In genomic region chr7:25279861-25280791, GRCm38 (mm10) we compare ENCODE assay signal across 8 mouse cellular contexts. TPM values are rescaled to one million over a fixed set of nuclear protein-coding genes. Genes with fewer than 3 reads are reported as not detected.
DNase-seq lines count a peak whose midpoint lies in the region; ATAC-seq and TF ChIP-seq lines count a peak whose summit lies in the region.

No protein-coding gene starts in this region.

- peaks cover 9% of the 10 kb centered on the region for H3K36me3 ChIP-seq in forebrain, embryonic 13.5 days (ENCODE audit: poor library complexity, severe bottlenecking)
- H3K36me3 ChIP-seq in hindbrain, embryonic 11.5 days (ENCODE audit: control insufficient read depth, insufficient read depth, low read length) = no peaks in the 10 kb centered on the region
- H3K36me3 ChIP-seq in limb, embryonic 13.5 days = peaks cover 9% of the 10 kb centered on the region
- H3K36me3 ChIP-seq in midbrain, embryonic 14.5 days (ENCODE audit: control insufficient read depth, insufficient read depth, low read length) = peaks cover 6% of the 10 kb centered on the region

- no peaks in the 10 kb centered on the region for H3K27me3 ChIP-seq in forebrain, embryonic 13.5 days
- no peaks in the 10 kb centered on the region for H3K27me3 ChIP-seq in hindbrain, embryonic 11.5 days (ENCODE audit: control insufficient read depth, insufficient read depth, low read length)
- H3K27me3 ChIP-seq in limb, embryonic 13.5 days = no peaks in the 10 kb centered on the region
- H3K27me3 ChIP-seq in midbrain, embryonic 14.5 days (ENCODE audit: control insufficient read depth, insufficient read depth, low read length) = no peaks in the 10 kb centered on the region

- ATAC-seq in forebrain, embryonic 13.5 days = peak; percentile 9; the same call in 1 of the 2 replicates
- peak; percentile 2; the same call in 1 of the 2 replicates for ATAC-seq in hindbrain, embryonic 11.5 days (ENCODE audit: low FRiP score)
- ATAC-seq in limb, embryonic 13.5 days (ENCODE audit: low FRiP score, low read depth) = peak; percentile 51
- ATAC-seq in midbrain, embryonic 14.5 days (ENCODE audit: low FRiP score, low TSS enrichment) = no peak

- TF ChIP-seq POLR2A in bone marrow, adult 2 months (IDR thresholded peaks at IDR 0.05; ENCODE audit: borderline replicate concordance, control insufficient read depth, low read depth, low read length) = no peak

- no peaks in the 10 kb centered on the region for H3K9me3 ChIP-seq in forebrain, embryonic 13.5 days (replicated peaks)
- H3K9me3 ChIP-seq in hindbrain, embryonic 11.5 days (ENCODE audit: control insufficient read depth, low read length) = no peaks in the 10 kb centered on the region
- H3K9me3 ChIP-seq in limb, embryonic 13.5 days = no peaks in the 10 kb centered on the region
- H3K9me3 ChIP-seq in midbrain, embryonic 14.5 days (ENCODE audit: control insufficient read depth, low read length) = no peaks in the 10 kb centered on the region

- H3K27ac ChIP-seq in bone marrow, adult 2 months (ENCODE audit: control insufficient read depth, insufficient read depth, low read depth, low read length, poor library complexity) = peak overlapping the region; percentile 87
- peak overlapping the region; percentile 100 for H3K27ac ChIP-seq in forebrain, embryonic 13.5 days
- peak overlapping the region; percentile 99 for H3K27ac ChIP-seq in hindbrain, embryonic 11.5 days (ENCODE audit: low read depth, low read length)
- peak overlapping the region; percentile 100 for H3K27ac ChIP-seq in limb, embryonic 13.5 days
- H3K27ac ChIP-seq in midbrain, embryonic 14.5 days (replicated peaks; ENCODE audit: low read depth, low read length) = peak overlapping the region; percentile 99

- 5% methylated on average over 6 of the region's 6 CpGs for WGBS in bone marrow, adult 2 months
- 0% methylated on average over 6 of the region's 6 CpGs for WGBS in forebrain, embryonic 13.5 days
- 2% methylated on average over 6 of the region's 6 CpGs for WGBS in hindbrain, embryonic 11.5 days
- 0% methylated on average over 6 of the region's 6 CpGs for WGBS in limb, embryonic 13.5 days
- 0% methylated on average over 6 of the region's 6 CpGs for WGBS in midbrain, embryonic 14.5 days

- peaks cover 14% of the 10 kb centered on the region for H3K4me1 ChIP-seq in bone marrow, adult 2 months (ENCODE audit: control insufficient read depth, insufficient read depth, low read length)
- peaks cover 66% of the 10 kb centered on the region for H3K4me1 ChIP-seq in forebrain, embryonic 13.5 days
- peaks cover 39% of the 10 kb centered on the region for H3K4me1 ChIP-seq in hindbrain, embryonic 11.5 days (replicated peaks; ENCODE audit: control insufficient read depth, insufficient read depth, low read length)
- peaks cover 70% of the 10 kb centered on the region for H3K4me1 ChIP-seq in limb, embryonic 13.5 days
- peaks cover 57% of the 10 kb centered on the region for H3K4me1 ChIP-seq in midbrain, embryonic 14.5 days (ENCODE audit: control insufficient read depth, insufficient read depth, low read length)

- H3K9ac ChIP-seq in forebrain, embryonic 13.5 days = peak overlapping the region; percentile 85
- peak overlapping the region; percentile 81 for H3K9ac ChIP-seq in hindbrain, embryonic 11.5 days (ENCODE audit: low read depth, low read length)
- peak overlapping the region; percentile 70 for H3K9ac ChIP-seq in limb, embryonic 13.5 days
- H3K9ac ChIP-seq in midbrain, embryonic 14.5 days (replicated peaks; ENCODE audit: low read length) = peak overlapping the region; percentile 81

- DNase-seq in right cerebral cortex, adult 18-20 months = peak; percentile 32
- no peak for DNase-seq in right cerebral cortex, postnatal 36 days (ENCODE audit: low spot score in 2 of 2)
- DNase-seq in hindbrain, embryonic 11.5 days (ENCODE audit: low spot score) = peak; percentile 46
- peak; percentile 65 for DNase-seq in midbrain, embryonic 14.5 days
- no peak for DNase-seq in ovary, adult 18-20 months (ENCODE audit: low spot score)

- no peak for TF ChIP-seq CTCF in bone marrow, adult 2 months (IDR thresholded peaks at IDR 0.05; ENCODE audit: control insufficient read depth, insufficient read depth, low read length)

- H3K4me2 ChIP-seq in forebrain, embryonic 13.5 days = peak overlapping the region; percentile 81
- peak overlapping the region; percentile 98 for H3K4me2 ChIP-seq in hindbrain, embryonic 11.5 days (replicated peaks; ENCODE audit: low read depth, low read length)
- H3K4me2 ChIP-seq in limb, embryonic 13.5 days (replicated peaks) = peak overlapping the region; percentile 82
- H3K4me2 ChIP-seq in midbrain, embryonic 14.5 days (ENCODE audit: low read length) = peak overlapping the region; percentile 83

- H3K4me3 ChIP-seq in bone marrow, adult 2 months (replicated peaks; ENCODE audit: control insufficient read depth, low read depth, low read length) = peak overlapping the region; percentile 76
- H3K4me3 ChIP-seq in forebrain, embryonic 13.5 days = peak overlapping the region; percentile 76
- peak overlapping the region; percentile 60 for H3K4me3 ChIP-seq in hindbrain, embryonic 11.5 days (ENCODE audit: low read depth, low read length)
- peak overlapping the region; percentile 85 for H3K4me3 ChIP-seq in limb, embryonic 13.5 days
- H3K4me3 ChIP-seq in midbrain, embryonic 14.5 days (replicated peaks; ENCODE audit: low read depth, low read length) = peak overlapping the region; percentile 63

RNA-seq across cellular contexts. Expression of gene Cic, which starts 12.6 kb away (rescaled TPM):
- 174 and 292 TPM in 2 replicates for polyA plus RNA-seq in bone marrow, adult 2 months (2011; ENCODE audit: insufficient read depth, insufficient read length, low replicate concordance, missing spikeins)
- 45.9 and 47.0 TPM in 2 replicates for polyA plus RNA-seq in forebrain, embryonic 13.5 days (2015; fragmentation: Nextera tagmentation; extraction: Ambion mirVana)
- 25.4 and 39.0 TPM in 2 replicates for polyA plus RNA-seq in hindbrain, embryonic 11.5 days (2014; fragmentation: Nextera tagmentation; extraction: Ambion mirVana)
- 40.9 and 43.6 TPM in 2 replicates for polyA plus RNA-seq in limb, embryonic 13.5 days (2015; fragmentation: Nextera tagmentation; extraction: Ambion mirVana)
- polyA plus RNA-seq in midbrain, embryonic 14.5 days (2014; fragmentation: Nextera tagmentation; extraction: Ambion mirVana) = 47.3 and 52.0 TPM in 2 replicates

RNA-seq across cellular contexts. Expression of gene Pafah1b3, which starts 17.7 kb away (rescaled TPM):
- 31.5 and 46.4 TPM in 2 replicates for polyA plus RNA-seq in bone marrow, adult 2 months (2011; ENCODE audit: insufficient read depth, insufficient read length, low replicate concordance, missing spikeins)
- polyA plus RNA-seq in forebrain, embryonic 13.5 days (2015; fragmentation: Nextera tagmentation; extraction: Ambion mirVana) = 513 and 525 TPM in 2 replicates
- polyA plus RNA-seq in hindbrain, embryonic 11.5 days (2014; fragmentation: Nextera tagmentation; extraction: Ambion mirVana) = 335 and 344 TPM in 2 replicates
- 281 and 307 TPM in 2 replicates for polyA plus RNA-seq in limb, embryonic 13.5 days (2015; fragmentation: Nextera tagmentation; extraction: Ambion mirVana)
- 630 and 836 TPM in 2 replicates for polyA plus RNA-seq in midbrain, embryonic 14.5 days (2014; fragmentation: Nextera tagmentation; extraction: Ambion mirVana)

RNA-seq across cellular contexts. Expression of gene Prr19, which starts 21.1 kb away (rescaled TPM):
- polyA plus RNA-seq in bone marrow, adult 2 months (2011; ENCODE audit: insufficient read depth, insufficient read length, low replicate concordance, missing spikeins) = not detected in 2 replicates
- polyA plus RNA-seq in forebrain, embryonic 13.5 days (2015; fragmentation: Nextera tagmentation; extraction: Ambion mirVana) = 0.93 and 1.6 TPM in 2 replicates
- 0.86 and 1.3 TPM in 2 replicates for polyA plus RNA-seq in hindbrain, embryonic 11.5 days (2014; fragmentation: Nextera tagmentation; extraction: Ambion mirVana)
- polyA plus RNA-seq in limb, embryonic 13.5 days (2015; fragmentation: Nextera tagmentation; extraction: Ambion mirVana) = 0.91 and 1.1 TPM in 2 replicates
- polyA plus RNA-seq in midbrain, embryonic 14.5 days (2014; fragmentation: Nextera tagmentation; extraction: Ambion mirVana) = 3.0 and 3.2 TPM in 2 replicates

RNA-seq across cellular contexts. Expression of gene Tmem145, which starts 25.8 kb away (rescaled TPM):
- polyA plus RNA-seq in bone marrow, adult 2 months (2011; ENCODE audit: insufficient read depth, insufficient read length, low replicate concordance, missing spikeins) = not detected in 2 replicates
- polyA plus RNA-seq in forebrain, embryonic 13.5 days (2015; fragmentation: Nextera tagmentation; extraction: Ambion mirVana) = 14.1 and 16.4 TPM in 2 replicates
- 9.9 and 10.6 TPM in 2 replicates for polyA plus RNA-seq in hindbrain, embryonic 11.5 days (2014; fragmentation: Nextera tagmentation; extraction: Ambion mirVana)
- polyA plus RNA-seq in limb, embryonic 13.5 days (2015; fragmentation: Nextera tagmentation; extraction: Ambion mirVana) = 1.5 and 1.9 TPM in 2 replicates
- 68.6 and 77.8 TPM in 2 replicates for polyA plus RNA-seq in midbrain, embryonic 14.5 days (2014; fragmentation: Nextera tagmentation; extraction: Ambion mirVana)

RNA-seq across cellular contexts. Expression of gene Erf, which starts 29.6 kb away (rescaled TPM):
- polyA plus RNA-seq in bone marrow, adult 2 months (2011; ENCODE audit: insufficient read depth, insufficient read length, low replicate concordance, missing spikeins) = 6.8 and 14.6 TPM in 2 replicates
- 5.5 and 5.8 TPM in 2 replicates for polyA plus RNA-seq in forebrain, embryonic 13.5 days (2015; fragmentation: Nextera tagmentation; extraction: Ambion mirVana)
- 12.8 and 14.2 TPM in 2 replicates for polyA plus RNA-seq in hindbrain, embryonic 11.5 days (2014; fragmentation: Nextera tagmentation; extraction: Ambion mirVana)
- polyA plus RNA-seq in limb, embryonic 13.5 days (2015; fragmentation: Nextera tagmentation; extraction: Ambion mirVana) = 25.6 and 26.6 TPM in 2 replicates
- 2.2 and 4.8 TPM in 2 replicates for polyA plus RNA-seq in midbrain, embryonic 14.5 days (2014; fragmentation: Nextera tagmentation; extraction: Ambion mirVana)

Comparison
In these comparisons a context has a peak if more than half of its experiments do, and no peak if none do; other contexts are left out.
1. DNase-seq: peak in right cerebral cortex, adult 18-20 months (single experiment), hindbrain, embryonic 11.5 days (single experiment) and midbrain, embryonic 14.5 days (single experiment); none in right cerebral cortex, postnatal 36 days (0 of 2) and ovary, adult 18-20 months (single experiment).
2. Peak in every context shown above with its lines, with median percentiles within 50 percentile points of each other: H3K27ac ChIP-seq, H3K4me3 ChIP-seq, H3K4me2 ChIP-seq and H3K9ac ChIP-seq.